Mouse (Mus musculus): ENCODE results near the gene Clk1. TPM values are rescaled to one million over a fixed set of nuclear protein-coding genes. Genes with fewer than 3 reads are reported as not detected.

Clk1 gene
- 167 and 176 TPM in 2 replicates for total RNA-seq (2021)
- long read RNA-seq, experiment 1, full-length matches to known transcripts, result 20 of 38 reads
- long read RNA-seq, experiment 1, partial matches to known transcripts, result 13 of 38 reads
- long read RNA-seq, experiment 1, other reads (novel, unspliced or antisense), result 5 of 38 reads
- long read RNA-seq, experiment 2, full-length matches to known transcripts, result 17 of 33 reads
- long read RNA-seq, experiment 2, partial matches to known transcripts, result 12 of 33 reads
- long read RNA-seq, experiment 2, other reads (novel, unspliced or antisense), result 4 of 33 reads

GRCm38 (mm10) chr1:58423371-58424248 lies at the start of gene Clk1:
TSS of gene Clk1 (minus strand) at chr1:58424066.
- DNase-seq, result peak; percentile 99

- DNase-seq, result no peak
Observed at GRCm38 (mm10) chr1:58465561-58465960, 41.7 kb upstream of the Clk1 start.

GRCm38 (mm10) chr1:58465042-58465441 lies 41.2 kb upstream of the Clk1 start:
- DNase-seq, result no peak

- DNase-seq, result no peak
Observed at GRCm38 (mm10) chr1:58463935-58464334, 40.1 kb upstream of the Clk1 start.

GRCm38 (mm10) chr1:58460566-58460965 lies 36.7 kb upstream of the Clk1 start:
- no peak for DNase-seq

GRCm38 (mm10) chr1:58458867-58459266 lies 35.0 kb upstream of the Clk1 start:
- no peak for DNase-seq

- DNase-seq, result no peak
Observed at GRCm38 (mm10) chr1:58458175-58458574, 34.3 kb upstream of the Clk1 start.

- no peak for DNase-seq
Observed at GRCm38 (mm10) chr1:58454316-58454715, 30.4 kb upstream of the Clk1 start.

- DNase-seq, result no peak
Observed at GRCm38 (mm10) chr1:58448396-58448795, 24.5 kb upstream of the Clk1 start.

GRCm38 (mm10) chr1:58447766-58448165 lies 23.9 kb upstream of the Clk1 start:
- DNase-seq, result no peak

GRCm38 (mm10) chr1:58445861-58446260 lies 22.0 kb upstream of the Clk1 start:
- DNase-seq, result no peak

GRCm38 (mm10) chr1:58445143-58445722 lies 21.4 kb upstream of the Clk1 start, which contains the start of the genes Nif3l1 and Ppil3:
TSS of gene Nif3l1 (plus strand) at chr1:58445151.
TSS of gene Ppil3 (minus strand) at chr1:58445486.
- DNase-seq, result peak; percentile 91

GRCm38 (mm10) chr1:58444691-58445090 lies 20.8 kb upstream of the Clk1 start:
- DNase-seq, result no peak

- DNase-seq, result no peak
Observed at GRCm38 (mm10) chr1:58424551-58424950, 685 bp upstream of the Clk1 start.

- DNase-seq, result peak; percentile 50
Observed at GRCm38 (mm10) chr1:58422879-58423278, 987 bp downstream of the Clk1 start.

GRCm38 (mm10) chr1:58420961-58421360 lies 2.9 kb downstream of the Clk1 start:
- no peak for DNase-seq

GRCm38 (mm10) chr1:58420032-58420431 lies 3.8 kb downstream of the Clk1 start:
- DNase-seq, result no peak

GRCm38 (mm10) chr1:58416048-58416447 lies 7.8 kb downstream of the Clk1 start:
- no peak for DNase-seq

GRCm38 (mm10) chr1:58415442-58415841 lies 8.4 kb downstream of the Clk1 start:
- no peak for DNase-seq

GRCm38 (mm10) chr1:58410776-58411175 lies 13.1 kb downstream of the Clk1 start:
- DNase-seq, result no peak

GRCm38 (mm10) chr1:58410198-58410588 lies 13.7 kb downstream of the Clk1 start:
- no peak for DNase-seq

- no peak for DNase-seq
Observed at GRCm38 (mm10) chr1:58409553-58410197, 14.2 kb downstream of the Clk1 start.
